Mouse (Mus musculus) c-Kit-positive CD71-positive TER-119-negative erythroid progenitor cells, embryonic 14.5 days (primary cell): ENCODE measurements around the gene Smurf1.

Experiments
- DNase-seq: peaks from one replicate; pipeline ENCODE4 v3.0.0-alpha.2; 2013; ENCODE audit warnings: low read depth

Gene Smurf1

GRCm38 (mm10) chr5:144913923-144914322 is 51.7 kb downstream of the Smurf1 start:
- no peak for DNase-seq

GRCm38 (mm10) chr5:144913361-144913760 is 52.3 kb downstream of the Smurf1 start:
- DNase-seq = no peak

GRCm38 (mm10) chr5:144912519-144913310 is 52.9 kb downstream of the Smurf1 start:
- no peak for DNase-seq

GRCm38 (mm10) chr5:144909521-144909920 is 56.1 kb downstream of the Smurf1 start:
- DNase-seq = no peak

- no peak for DNase-seq
Measured at GRCm38 (mm10) chr5:144907591-144907990, 58.1 kb downstream of the Smurf1 start.

- no peak for DNase-seq
Measured at GRCm38 (mm10) chr5:144904356-144905134, 61.1 kb downstream of the Smurf1 start.

- DNase-seq = no peak
Measured at GRCm38 (mm10) chr5:144901791-144902190, 63.9 kb downstream of the Smurf1 start.

GRCm38 (mm10) chr5:144901035-144901434 is 64.6 kb downstream of the Smurf1 start:
- DNase-seq = no peak

- no peak for DNase-seq
Measured at GRCm38 (mm10) chr5:144898448-144899052, 67.1 kb downstream of the Smurf1 start.

- DNase-seq = no peak
Measured at GRCm38 (mm10) chr5:144897881-144898280, 67.8 kb downstream of the Smurf1 start.

GRCm38 (mm10) chr5:144891276-144891675 is 74.4 kb downstream of the Smurf1 start:
- no peak for DNase-seq

- no peak for DNase-seq
Measured at GRCm38 (mm10) chr5:144885968-144886650, 79.5 kb downstream of the Smurf1 start.

GRCm38 (mm10) chr5:144884629-144885217 is 80.9 kb downstream of the Smurf1 start:
- DNase-seq = no peak

- DNase-seq = no peak
Measured at GRCm38 (mm10) chr5:144881670-144882399, 83.8 kb downstream of the Smurf1 start.

- no peak for DNase-seq
Measured at GRCm38 (mm10) chr5:144877021-144877420, 88.6 kb downstream of the Smurf1 start.

- DNase-seq = peak; percentile 61
Measured at GRCm38 (mm10) chr5:144875892-144876291, 89.8 kb downstream of the Smurf1 start.

- no peak for DNase-seq
Measured at GRCm38 (mm10) chr5:144875227-144875626, 90.4 kb downstream of the Smurf1 start.

- no peak for DNase-seq
Measured at GRCm38 (mm10) chr5:144872867-144873266, 92.8 kb downstream of the Smurf1 start.

GRCm38 (mm10) chr5:144872326-144872725 is 93.3 kb downstream of the Smurf1 start:
- DNase-seq = no peak

GRCm38 (mm10) chr5:144871775-144872174 is 93.9 kb downstream of the Smurf1 start:
- no peak for DNase-seq

GRCm38 (mm10) chr5:144870782-144871181 is 94.9 kb downstream of the Smurf1 start:
- no peak for DNase-seq
